Mouse (Mus musculus): ENCODE data around the gene Cdh13.
"Not testable (repeated sequence)": the region's sequence is repeated elsewhere in the genome, so short reads cannot be mapped to it uniquely, and the experiment has no call there.

Cdh13 gene

DNA sequence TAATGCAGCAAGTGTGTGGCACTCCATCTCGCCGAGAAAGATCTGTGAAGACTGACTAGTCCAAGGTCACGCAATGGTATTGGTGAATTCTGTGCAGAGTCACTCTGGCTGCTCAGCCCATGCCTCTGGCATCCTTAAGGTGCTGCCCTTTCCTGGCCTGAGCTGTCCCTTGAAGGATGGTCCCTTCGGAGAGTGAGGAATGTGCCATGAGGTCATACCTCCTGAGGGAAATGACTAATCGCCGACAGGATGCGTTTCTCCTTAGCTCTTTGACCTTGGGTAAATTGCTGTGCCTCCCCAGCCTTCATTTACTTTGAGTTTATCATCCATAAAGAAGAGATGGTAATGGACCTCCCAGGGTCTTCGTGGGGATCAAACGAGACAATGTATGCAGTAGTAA, 395.8 kb downstream of the Cdh13 start:
- no peak for DNase-seq (ENCODE audit: low spot score)

DNA sequence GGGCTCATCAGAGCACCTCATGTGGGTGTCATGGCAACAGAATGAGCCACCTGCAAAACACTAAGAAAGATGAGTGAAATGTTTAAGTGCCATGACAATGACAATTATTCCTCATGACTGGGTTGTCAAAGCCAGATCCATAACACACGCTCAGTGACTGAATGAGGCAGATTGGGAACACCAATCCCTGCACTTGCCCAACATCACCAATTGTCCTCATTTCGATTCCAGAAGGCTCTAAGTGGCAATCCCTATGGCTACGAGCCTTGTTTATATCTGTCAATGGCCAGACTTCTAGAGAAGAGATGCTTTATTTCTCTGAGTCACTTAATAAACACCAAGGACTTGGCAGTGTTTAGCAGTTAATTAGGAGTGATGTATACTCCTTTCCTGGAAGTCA, 399.9 kb downstream of the Cdh13 start:
- no peak for DNase-seq (ENCODE audit: low spot score)

DNA sequence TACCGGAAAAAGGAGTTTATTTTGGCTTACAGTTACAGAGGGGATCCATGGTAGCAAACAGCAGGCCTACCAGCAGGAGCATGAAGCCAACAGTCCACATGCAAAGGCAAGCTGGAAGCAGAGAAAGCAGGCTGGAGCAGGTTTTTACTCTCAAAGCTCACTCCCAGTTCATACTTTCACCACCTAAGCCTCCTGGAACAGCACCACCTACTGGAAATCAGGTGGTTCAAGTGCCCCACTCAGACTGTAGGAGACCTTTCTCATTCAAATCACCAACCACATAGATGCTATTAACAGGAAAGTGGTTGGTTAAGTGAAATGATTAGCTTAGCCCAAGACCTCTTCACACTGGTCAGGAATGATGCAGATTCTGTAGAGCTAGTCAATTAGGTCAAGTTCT, 402.3 kb downstream of the Cdh13 start:
- DNase-seq (ENCODE audit: low spot score), result no peak

DNA sequence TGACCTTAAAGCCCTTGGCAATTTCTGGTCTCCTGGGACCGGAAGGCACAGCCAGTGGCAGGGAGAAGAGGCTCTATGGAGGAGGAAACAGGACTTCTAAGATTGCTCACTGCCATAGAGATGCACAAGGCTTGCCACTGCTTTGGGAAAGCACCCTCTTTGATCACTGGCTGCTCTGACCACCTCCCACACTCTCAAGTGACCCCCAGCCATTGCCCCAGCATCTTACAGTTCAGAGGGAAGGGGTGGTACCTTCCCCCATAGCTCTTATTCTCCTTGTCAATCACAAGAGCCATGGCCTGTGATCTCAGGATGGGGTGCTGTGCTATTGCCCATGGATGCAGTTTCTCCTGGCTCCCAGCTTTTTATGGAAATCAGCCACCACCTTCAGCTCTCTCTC, 406.3 kb downstream of the Cdh13 start:
- no peak for DNase-seq (ENCODE audit: low spot score)

DNA sequence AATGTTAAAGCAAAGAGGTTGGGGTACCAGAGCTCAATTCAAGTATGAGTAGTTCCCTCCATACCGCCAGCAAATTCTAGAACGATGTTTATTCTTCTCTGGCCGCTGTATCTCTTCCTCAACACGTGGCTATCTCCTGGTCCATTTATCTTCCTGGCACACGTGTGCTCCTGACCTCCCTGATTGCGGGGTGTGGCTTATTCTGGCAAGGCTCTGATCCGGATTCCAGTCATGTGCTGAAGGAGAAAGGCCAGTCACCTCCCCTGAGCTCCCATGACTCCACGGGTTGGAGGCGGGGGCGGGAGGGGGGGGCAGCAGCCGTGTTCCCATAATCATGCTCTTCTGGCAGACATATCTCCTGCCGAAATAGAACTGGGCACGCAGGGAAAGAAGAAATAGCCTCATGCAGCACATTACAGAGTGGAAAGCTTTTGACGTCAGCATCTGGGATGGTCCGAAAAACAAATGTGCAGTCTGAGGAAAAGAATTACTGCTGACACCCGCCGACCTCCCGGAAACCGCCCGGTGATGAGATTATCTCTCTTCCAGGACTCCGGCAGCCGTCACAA, 417.9 kb downstream of the Cdh13 start:
- DNase-seq (ENCODE audit: low spot score), result no peak

DNA sequence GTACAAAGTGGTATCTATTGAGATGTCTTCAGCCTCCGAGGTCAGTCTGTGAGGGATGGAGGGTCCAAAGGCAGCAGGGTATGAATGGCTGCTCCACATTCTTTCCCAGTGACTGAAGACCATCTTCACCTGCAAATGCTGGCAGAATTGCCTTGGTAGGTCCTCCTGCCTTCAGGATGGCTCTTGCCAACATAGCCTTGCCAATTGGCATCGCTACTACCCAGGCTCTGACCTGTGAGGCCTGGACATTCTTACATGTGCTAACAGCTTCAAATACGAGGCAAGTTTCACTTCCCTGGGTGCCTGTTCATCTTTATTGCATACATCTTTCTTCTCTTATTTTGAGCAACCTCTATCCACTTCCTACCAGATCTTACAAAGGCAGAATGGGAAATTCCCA, 425.8 kb downstream of the Cdh13 start:
- DNase-seq (ENCODE audit: low spot score), result no peak

DNA sequence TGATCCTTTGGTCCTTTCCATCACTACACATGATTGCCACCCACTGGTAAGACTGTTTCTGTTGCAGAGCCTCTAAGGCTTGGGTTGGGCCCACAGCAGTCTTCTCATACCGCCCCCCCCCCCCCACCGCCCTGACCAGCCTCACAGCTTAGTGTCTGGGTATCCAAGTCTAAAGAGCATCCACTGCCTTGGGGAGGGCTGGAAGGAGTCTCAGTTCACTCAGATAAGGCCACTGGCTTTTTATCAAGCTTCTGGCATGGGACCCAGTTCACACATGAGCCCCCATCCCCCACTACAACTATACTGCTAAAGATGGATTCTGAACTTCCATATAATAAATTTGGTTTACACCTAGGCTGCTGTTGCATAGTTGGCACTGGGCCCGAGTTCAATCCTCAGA, 428.1 kb downstream of the Cdh13 start:
- DNase-seq (ENCODE audit: low spot score), result no peak

DNA sequence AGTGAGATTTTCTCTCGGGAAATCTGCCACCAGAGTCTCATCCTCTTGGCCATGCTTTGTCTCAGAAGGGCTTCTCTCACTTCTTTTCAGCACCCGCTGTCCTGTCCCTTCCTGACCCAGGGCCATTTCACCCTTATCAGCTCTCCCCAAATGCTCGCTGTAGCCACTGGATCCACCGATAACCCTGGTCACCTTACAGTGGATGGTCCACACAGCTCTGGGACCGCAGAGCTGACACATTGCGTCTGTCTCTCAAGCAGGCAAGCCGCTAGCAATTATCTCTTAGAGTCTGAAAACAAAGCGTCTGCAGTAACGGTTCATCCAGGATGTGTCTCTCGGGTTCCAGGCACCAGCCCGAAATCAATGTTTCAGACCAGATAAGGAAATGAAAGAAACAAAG, 429.6 kb downstream of the Cdh13 start:
- DNase-seq (ENCODE audit: low spot score), result no peak

DNA sequence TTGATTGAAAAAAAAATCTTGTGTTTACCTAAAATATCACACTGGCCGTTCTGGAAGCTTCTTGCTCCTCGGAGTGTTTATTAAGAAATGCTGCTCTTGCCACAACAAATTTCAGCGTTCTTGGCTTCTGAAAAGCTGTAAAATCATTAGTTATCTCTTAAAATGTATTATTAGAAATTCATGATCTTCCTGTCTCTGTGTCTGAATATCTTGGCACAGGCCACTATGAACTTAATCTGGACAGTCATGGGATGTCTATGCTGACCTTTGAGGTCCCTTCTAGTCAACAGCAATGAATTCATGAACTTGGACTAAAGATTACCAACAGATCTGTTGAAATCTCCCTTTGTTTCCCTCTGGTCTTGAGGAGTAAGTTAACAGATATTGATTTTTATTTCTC, 430.1 kb downstream of the Cdh13 start:
- DNase-seq (ENCODE audit: low spot score), result no peak

DNA sequence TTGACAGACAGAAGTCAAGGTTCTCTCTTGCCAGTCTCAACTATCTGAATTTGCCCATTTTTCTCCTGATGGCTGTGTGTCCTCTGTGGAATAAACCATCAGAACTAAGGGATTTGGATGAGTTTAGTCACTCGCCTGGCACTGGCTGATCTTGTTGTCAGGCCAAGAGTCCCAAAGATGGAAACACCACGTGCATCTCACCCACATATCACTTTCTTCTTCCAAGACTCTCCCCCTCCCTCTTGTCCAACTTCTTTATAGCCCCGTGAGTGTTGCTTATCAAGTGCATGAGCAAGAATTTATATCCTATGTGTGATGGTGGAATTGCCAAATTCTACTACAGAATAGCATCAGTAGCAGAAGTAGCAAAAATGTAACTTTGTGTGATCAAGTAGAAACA, 439.4 kb downstream of the Cdh13 start:
- DNase-seq (ENCODE audit: low spot score), result no peak

DNA sequence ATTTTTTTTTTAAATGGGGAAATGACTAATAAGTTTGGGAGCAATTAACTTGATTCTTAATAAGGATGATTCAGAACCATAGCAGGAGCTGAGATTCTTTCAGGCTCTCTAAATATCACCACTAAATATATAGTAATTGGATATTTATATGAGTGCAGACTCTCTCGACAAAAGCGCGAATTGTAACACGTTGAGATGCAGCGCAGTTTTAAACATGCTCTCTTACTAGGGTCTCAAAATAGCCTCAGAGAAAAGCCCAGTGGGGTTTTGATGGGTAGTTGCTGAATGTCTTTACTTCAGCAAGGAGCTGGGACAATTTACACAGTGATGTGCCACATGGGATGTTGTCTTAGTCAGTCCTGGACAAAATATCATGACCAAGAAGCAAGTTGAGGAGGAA, 442.1 kb downstream of the Cdh13 start:
- DNase-seq (ENCODE audit: low spot score), result no peak

DNA sequence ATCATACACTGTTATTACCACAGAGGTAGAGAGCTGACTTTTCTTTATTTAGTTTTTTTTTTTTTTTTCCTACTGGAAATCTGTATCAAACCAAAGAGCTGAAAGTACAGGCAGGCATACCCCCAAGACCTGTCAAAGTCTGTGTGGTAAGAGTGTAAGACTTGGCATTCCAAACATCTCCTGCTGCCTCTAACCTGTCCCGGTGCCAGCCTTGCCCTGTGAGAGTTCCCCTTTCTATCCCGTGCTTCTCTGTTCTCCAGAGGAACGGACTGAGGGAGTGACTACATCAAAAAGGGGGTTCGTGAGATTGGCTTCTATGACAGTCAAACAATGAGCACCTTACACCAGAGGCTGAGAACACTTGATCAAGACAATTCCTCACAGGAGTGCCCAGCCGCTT, 458.2 kb downstream of the Cdh13 start:
- DNase-seq (ENCODE audit: low spot score), result no peak

DNA sequence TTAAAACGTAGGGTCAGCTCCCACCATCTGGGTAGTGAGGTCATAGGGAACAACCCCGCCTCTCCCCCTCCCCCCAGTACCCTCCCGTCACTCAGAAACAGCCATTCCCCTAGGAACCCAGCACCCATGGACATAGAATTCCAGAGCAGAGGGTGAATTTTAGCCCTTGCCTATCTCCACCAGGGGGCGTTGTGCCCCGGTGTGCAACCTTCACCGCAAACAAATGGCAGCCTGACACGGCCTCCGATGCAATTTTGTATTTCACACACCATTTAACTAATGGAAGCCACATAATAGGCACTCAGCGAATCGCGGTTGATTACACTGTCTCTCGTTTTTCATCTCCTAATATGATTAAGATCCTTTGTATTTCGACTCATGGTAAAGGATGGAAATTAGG, 461.5 kb downstream of the Cdh13 start:
- DNase-seq (ENCODE audit: low spot score), result no peak

DNA sequence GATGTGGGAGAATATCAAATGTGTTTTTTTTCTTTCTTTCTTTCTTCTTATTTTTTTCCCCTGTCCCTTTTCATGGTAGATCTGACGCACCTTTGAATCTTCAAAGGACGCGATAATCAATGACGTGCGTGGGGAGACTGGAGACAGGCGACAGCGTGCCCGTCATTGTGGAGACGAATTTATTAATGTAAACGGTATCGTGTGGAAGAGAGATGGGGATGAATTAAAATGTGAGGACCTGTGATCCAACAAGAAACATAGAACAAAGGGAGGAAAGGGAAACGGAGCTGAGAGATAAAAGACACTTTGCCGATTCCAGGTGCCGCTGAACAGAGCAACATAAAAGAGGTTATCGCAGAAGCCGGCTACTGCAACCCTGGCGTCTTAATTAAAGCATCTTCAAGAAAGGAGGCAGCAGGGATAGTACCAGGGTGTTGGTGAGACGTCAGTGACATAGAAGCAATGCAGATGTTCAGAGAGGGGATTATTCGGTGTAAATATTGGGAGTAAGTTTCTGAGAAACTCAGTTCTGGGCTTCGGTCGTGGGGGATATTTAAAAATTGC, 464.6 kb downstream of the Cdh13 start:
- DNase-seq (ENCODE audit: low spot score), result no peak

DNA sequence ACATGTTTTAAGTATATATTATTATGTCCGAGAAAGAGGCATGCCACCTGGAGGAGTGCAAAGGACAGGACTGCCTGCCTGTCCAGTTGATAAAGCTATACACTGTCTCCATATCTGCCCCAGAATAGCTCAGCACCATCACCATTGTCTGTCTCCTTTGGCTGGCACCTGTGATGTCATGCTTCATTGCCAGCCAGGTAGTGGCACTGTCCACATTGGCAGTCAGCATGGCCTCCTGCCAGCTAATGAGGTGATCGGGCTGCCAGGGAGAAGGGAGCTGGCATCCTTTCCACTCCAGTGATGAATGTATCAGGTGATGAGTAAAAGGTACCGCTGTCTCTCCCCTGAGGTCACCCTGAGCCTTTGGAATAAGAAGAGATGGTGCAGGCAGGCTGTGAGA, 465.7 kb downstream of the Cdh13 start:
- no peak for DNase-seq (ENCODE audit: low spot score)

DNA sequence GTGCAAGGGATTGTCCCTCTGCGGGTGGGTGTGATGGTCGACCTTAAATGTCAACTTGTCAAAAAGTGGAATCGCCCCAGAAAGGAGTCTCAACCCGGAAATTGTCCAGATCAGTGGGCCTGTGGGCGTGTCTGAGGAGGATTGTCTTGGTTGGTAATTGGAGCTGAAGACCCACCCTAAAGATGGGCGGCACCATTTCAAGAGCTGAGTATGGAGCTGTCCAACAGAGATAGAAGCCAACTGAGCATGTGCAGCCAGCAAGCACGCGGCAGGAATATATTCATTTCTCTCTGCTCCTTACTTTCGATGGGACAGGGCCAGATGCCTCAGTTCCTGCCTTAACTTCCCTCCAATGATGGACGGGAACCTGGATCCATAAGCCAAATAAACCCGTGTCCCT, 466.3 kb downstream of the Cdh13 start:
- no peak for DNase-seq (ENCODE audit: low spot score)

DNA sequence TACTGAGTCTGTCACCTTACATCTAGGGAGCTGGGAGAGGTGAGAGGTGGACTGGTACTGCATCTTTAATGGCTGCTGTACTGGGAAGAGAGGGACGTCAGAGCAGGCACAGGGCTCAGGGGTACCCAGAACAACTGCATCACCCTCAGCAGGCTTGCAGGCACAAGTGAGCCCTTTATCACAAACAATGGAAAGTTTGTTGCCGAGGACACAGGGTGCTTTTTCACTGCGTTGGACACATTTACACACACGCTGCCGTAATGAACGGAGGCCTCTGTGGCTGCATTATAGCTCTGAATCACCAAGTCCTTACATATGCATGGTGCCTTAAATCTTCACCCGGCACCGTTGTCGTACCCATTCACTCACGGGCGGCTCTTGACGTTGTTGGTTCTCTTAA, 470.2 kb downstream of the Cdh13 start:
- DNase-seq (ENCODE audit: low spot score), result no peak

DNA sequence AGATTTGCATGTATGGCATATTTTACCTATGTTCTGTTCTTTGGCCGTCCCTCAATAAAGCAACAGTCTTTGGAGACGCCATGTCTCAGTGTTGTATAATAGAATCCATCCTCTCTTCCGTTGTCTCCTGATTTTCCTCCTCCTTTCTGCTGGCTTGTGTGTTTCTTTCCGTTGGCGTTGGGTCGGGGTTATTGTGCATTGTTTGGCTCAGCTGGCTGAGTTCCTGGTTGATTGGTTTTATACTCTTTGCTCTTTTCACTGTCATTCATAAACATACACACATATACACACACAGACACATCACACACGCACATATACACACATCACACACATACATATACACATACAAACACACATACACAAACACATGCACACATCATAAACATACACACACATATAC, 470.6 kb downstream of the Cdh13 start:
- DNase-seq (ENCODE audit: low spot score), result no peak

DNA sequence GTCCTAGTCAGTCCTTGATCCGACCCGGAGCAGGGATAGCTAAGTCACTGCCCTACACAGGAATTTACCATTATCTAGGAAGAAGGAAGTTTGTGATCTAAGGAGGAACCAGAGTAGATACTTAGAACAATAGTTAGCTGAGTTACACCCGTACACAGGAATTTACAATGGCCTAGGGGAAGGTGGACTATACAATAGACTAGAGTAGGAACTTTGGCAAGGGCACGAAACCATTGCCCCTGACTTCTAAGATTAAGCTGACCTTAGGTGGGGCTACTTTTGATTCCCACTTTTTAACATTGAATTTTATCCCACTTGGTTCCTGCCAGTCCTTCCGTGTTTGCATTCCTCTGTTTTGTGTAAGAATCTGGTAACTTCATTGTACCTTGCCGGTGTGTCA, 494.0 kb downstream of the Cdh13 start:
- DNase-seq (ENCODE audit: low spot score), result not testable (repeated sequence)

DNA sequence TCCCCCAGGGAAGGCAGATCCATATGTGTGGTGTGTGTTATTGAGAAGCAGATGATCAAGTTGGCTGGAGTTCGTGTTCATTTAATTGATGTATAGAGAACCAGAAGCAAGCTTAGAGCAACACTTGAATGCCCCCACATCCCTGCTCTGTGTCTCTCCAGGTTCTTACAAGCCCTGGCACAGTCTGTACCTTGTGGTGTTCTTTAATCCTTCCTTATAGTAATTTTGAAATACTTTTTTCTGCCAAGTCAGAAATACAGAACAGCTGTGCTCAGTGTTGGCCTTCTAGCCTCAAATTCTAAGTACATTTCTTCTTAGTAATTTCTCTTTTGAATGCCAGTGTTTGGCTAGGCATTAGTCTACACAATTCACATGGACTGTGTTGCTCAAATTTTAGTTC, 494.8 kb downstream of the Cdh13 start:
- no peak for DNase-seq (ENCODE audit: low spot score)

DNA sequence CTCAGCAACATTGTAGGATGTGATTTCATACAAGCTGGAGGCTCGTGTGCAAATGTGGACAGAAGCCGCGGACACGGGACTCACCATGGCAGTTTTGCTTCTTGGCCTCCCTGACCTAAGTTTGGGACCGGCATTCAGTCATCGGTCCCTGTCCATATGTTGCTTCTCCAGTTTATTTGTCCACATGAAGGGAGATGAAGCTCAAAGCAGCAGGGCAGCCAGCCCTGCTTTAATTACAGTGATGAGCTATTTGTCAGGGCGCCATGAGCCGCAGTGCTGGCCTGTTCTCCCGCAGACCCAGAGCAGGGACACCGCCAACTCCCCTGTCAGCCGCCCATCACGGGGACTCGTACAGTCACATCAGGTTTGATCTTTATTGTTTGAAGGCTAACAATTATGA, 502.1 kb downstream of the Cdh13 start:
- DNase-seq (ENCODE audit: low spot score), result no peak

DNA sequence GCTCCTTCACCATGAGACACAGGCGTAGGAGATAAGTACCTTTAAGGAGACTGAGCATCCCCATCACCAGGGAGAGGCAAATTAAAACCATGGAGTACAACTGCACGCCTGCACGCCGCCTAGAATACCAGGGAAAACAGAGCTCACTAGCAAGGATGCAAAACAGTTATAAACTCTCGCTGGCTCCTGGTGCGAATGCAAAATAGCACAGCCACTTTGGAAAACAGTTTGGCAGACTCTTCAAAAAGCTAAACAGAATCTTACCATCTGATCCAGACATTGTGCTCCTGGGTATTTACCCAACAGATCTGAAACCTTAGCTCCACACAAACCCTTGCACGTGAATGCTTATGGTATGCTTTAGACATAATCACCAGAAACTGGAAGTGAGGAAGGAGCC, 506.1 kb downstream of the Cdh13 start:
- DNase-seq (ENCODE audit: low spot score), result no peak

DNA sequence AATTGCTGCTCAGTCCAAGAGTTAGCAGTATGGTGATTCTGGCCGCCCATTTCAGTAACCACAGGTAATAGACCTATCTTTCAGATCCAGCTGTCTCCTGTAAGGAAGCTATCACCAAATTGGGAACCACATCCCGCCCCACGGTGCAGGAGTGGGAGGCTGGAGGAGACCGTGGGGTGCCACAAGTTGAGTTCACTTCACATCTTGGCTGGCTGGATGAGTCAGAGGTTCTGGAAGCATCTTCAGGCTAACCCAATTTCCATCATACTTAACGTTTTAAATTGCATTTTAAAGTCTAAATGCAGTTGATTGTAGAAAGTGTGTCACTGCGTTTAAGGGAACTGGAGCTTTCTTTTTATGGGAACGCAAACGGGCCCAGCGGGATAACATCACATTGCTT, 511.4 kb downstream of the Cdh13 start:
- no peak for DNase-seq (ENCODE audit: low spot score)

DNA sequence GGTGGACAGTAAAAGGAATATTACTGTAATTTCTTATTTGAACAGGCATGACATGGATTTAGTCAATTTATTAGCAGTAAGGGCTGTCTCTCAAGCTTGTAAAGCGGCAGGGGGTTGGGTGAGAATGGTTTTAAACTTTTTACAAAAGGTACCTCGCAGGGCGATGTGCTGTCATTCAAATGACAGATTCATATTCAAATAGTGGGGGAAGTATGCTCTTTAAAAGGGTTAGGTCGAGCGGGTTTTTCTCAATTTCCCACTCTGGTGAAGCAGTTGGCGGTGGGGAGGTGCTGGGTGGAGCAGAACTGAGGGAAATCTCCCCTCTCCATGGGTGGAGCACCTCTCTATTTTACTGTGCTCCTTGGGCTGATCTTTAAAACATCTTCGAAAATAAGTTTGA, 513.0 kb downstream of the Cdh13 start:
- no peak for DNase-seq (ENCODE audit: low spot score)

DNA sequence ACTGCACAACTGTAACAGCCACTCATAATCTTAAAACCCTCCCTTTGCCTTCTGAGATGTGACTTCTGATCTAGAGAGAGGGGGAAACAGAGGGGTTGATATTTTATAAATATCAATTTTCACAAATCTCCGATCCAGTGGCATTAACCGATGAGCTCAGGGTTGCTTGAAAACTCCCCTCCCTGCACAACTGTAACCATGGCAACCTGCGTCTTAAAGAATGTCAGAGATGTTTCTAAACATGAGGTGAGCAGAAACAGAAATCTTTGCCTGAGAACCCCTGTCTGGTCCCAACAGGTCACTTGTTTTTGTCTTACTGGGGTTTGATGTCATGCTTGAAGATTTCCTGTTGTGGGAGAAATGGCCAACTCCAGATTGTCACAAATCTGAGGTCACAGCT, 513.6 kb downstream of the Cdh13 start:
- no peak for DNase-seq (ENCODE audit: low spot score)

Measured in urinary bladder, postnatal 10 days (tissue).